Mouse (Mus musculus) forebrain, embryonic 14.5 days (tissue): ENCODE measurements around the gene Plin2. TPM values are rescaled to one million over a fixed set of nuclear protein-coding genes. Genes with fewer than 3 reads are reported as not detected.
"Not testable (repeated sequence)": the region's sequence is repeated elsewhere in the genome, so short reads cannot be mapped to it uniquely, and the experiment has no call there.

Experiments
- ATAC-seq: fragments of 200-750 bp; cut with Nextera tagmentation; 2 replicates; pipeline ENCODE4 v1.8.0; 2017; ENCODE audit warnings: mild to moderate bottlenecking, moderate library complexity
- DNase-seq: peaks from one replicate; pipeline ENCODE4 v3.0.0-alpha.2; 2015; ENCODE audit warnings: low spot score
- H3K27ac ChIP-seq: fragments of 300-500 bp; sonication (generic); 2 replicates; pipeline ENCODE4 v1.5.1; 2014; ENCODE audit warnings: low read depth, mild to moderate bottlenecking, control low read depth, low read length, moderate library complexity
- H3K27me3 ChIP-seq: fragments of 300-500 bp; sonication (generic); replicated peaks from 2 replicates; pipeline ENCODE4 v1.6.1; 2014; ENCODE audit warnings: low read length, control low read depth, mixed read lengths; ENCODE audit not compliant: control insufficient read depth, insufficient read depth
- H3K36me3 ChIP-seq: fragments of 300-500 bp; sonication (generic); 2 replicates; pipeline ENCODE4 v1.6.1; 2014; ENCODE audit warnings: low read length, control low read depth; ENCODE audit not compliant: control insufficient read depth, insufficient read depth
- H3K4me1 ChIP-seq: fragments of 300-500 bp; sonication (generic); 2 replicates; pipeline ENCODE4 v1.6.1; 2014; ENCODE audit warnings: antibody characterized with exemption, low read length, control low read depth; ENCODE audit not compliant: control insufficient read depth, insufficient read depth
- H3K4me2 ChIP-seq: fragments of 300-500 bp; sonication (generic); 2 replicates; pipeline ENCODE4 v1.6.1; 2014; ENCODE audit warnings: mild to moderate bottlenecking, control low read depth, low read length
- H3K4me3 ChIP-seq: fragments of 300-500 bp; sonication (generic); 2 replicates; pipeline ENCODE4 v1.5.1; 2014; ENCODE audit warnings: low read depth, low read length, control low read depth
- H3K9ac ChIP-seq: fragments of 300-500 bp; sonication (generic); 2 replicates; pipeline ENCODE4 v1.6.1; 2014; ENCODE audit warnings: mild to moderate bottlenecking, low read length, control low read depth, moderate library complexity
- H3K9me3 ChIP-seq: fragments of 300-500 bp; sonication (generic); replicated peaks from 2 replicates; pipeline ENCODE4 v1.6.1; 2016; ENCODE audit warnings: low read length, control low read depth, mixed read lengths; ENCODE audit not compliant: control insufficient read depth
- WGBS: fragments of 180-500 bp; shearing (Covaris S2); extraction: QIAGEN DNeasy Blood & Tissue Kit; methylation state at CpG from one replicate; pipeline ENCODE4 v1.1.7; 2014; 5-methylcytosine and 5-hydroxymethylcytosine counted together
- polyA plus RNA-seq: library from polyadenylated mRNA; unstranded; fragments of >200 nt; fragmentation: Nextera tagmentation; extraction: Ambion mirVana; gene quantifications from 2 replicates; pipeline ENCODE4 v1.2.1, GENCODE M21; 2014

Gene Plin2
- polyA plus RNA-seq, 1 experiment from 2014 or later = 58.5 TPM

- not testable (repeated sequence) for H3K4me2 ChIP-seq, H3K27ac ChIP-seq, H3K36me3 ChIP-seq, H3K4me1 ChIP-seq, H3K9ac ChIP-seq, DNase-seq, ATAC-seq, H3K27me3 ChIP-seq, H3K4me3 ChIP-seq, H3K9me3 ChIP-seq
Measured at GRCm38 (mm10) chr4:86674739-86675138, 4.9 kb upstream of the Plin2 start.

DNA sequence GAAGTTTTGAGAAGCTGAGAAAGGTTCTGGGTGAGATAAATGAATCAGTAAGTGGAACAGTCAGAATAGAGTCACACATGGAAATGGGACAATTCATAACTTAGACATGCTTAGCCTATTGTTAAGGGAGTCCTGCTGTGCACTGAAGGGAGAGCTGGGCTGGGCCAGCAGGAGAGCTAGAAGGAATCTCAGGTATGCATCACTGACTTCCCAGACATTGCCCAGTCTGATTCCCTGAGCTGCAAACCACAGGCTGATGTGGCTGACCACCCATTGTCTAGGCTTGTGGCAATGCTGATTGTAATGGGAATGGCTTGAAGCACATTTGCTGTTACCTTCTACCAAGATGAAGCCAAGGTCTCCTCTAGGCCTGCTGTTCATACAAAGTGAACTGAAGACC is 4.3 kb upstream of the Plin2 start:
- H3K4me1 ChIP-seq, H3K4me3 ChIP-seq, ATAC-seq, H3K36me3 ChIP-seq, H3K27me3 ChIP-seq, H3K4me2 ChIP-seq, H3K9me3 ChIP-seq, H3K9ac ChIP-seq, H3K27ac ChIP-seq, DNase-seq: not testable (repeated sequence)

DNA sequence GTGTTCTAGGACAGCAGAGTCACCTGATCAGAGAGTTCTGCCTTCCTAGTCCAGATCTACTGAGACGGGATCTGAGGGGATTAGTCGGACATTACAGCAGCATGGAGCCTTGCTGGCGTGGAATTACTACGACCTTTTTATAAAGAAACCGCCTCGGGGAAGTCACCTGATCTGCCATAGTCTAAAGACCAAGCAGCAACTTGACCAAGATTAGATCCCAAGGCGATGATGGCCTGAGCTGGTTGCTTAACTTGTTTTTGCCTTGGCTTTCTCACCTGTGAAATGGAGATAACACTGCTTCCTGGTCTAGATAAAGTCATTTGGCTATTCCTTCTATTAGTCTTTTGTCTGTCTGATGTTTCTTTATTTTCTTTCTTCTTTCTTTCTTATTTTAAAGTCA is 2.6 kb upstream of the Plin2 start:
- Histone ChIP-seq H3K4me3 (no peak overlapping the region), H3K36me3 (no peaks in the 10 kb centered on the region), H3K9me3 (no peaks in the 10 kb centered on the region), H3K27ac (no peak overlapping the region), H3K9ac (no peak overlapping the region), H3K27me3 (no peaks in the 10 kb centered on the region), H3K4me2 (no peak overlapping the region), H3K4me1 (peaks cover 8% of the 10 kb centered on the region; the same call in 1 of the 2 replicates)
- ATAC-seq (no peak), DNase-seq (no peak)
- WGBS = 77% methylated on average over 7 of the region's 7 CpGs

DNA sequence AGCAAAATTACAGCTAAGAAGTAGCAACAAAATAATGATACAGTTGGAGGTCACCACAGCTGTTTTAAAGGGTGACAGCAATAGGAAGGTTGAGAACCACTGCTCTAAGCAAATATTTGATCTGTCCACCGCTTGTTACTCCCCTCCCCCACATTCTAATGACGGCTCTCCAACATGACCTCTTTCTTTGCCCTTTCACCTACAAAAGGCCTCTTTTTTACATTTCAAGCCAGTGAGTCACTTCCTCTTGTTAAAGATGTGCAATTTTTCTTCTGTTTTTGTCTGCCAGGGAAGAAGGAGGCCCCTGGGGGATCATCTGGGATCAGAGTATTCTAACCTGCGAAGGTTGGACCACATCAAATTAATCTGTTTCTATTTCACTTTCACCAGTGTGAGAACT is 1.9 kb upstream of the Plin2 start:
- Histone ChIP-seq H3K4me3 (no peak overlapping the region), H3K4me2 (no peak overlapping the region), H3K9me3 (no peaks in the 10 kb centered on the region), H3K4me1 (peaks cover 8% of the 10 kb centered on the region; the same call in 1 of the 2 replicates), H3K27ac (no peak overlapping the region), H3K27me3 (no peaks in the 10 kb centered on the region), H3K9ac (no peak overlapping the region), H3K36me3 (no peaks in the 10 kb centered on the region)
- 78% methylated on average over 3 of the region's 3 CpGs for WGBS
- ATAC-seq = no peak
- no peak for DNase-seq

DNA sequence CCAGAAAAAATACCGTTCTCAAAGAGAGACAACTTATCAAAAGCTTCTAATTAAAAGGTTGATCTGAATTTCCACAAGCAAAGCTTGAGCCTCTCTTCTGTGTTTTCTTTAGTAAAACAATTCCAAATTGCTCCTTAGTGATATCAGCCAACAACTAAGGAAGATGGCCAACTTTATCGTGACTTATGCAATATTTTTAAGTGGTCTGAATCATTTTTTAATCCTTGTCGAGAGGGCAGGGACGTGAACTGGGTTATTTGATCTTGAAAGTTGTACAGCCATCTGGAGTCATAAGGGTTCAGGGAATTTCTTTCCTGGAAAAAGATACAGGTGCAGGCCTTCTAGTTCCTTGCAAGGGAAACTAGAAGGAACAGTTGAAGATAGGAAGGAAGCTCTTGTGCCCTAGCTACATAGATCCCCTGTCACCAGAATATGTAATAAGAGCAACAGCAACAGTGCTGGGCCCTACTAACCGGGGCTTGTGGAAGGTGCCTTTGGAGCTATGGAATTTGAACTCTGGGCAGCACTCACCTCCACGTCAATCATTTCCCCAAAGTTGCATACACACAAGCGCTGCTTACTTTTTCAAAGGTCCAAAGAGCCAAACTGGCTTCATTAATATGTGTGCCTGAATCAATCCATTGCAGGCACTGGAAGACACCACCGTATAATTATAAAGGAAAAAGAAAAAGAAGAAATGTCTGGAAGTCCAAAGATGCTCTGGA is 884 bp upstream of the Plin2 start:
- no peak for ATAC-seq
- Histone ChIP-seq H3K4me2 (0 out of 2 replicates have a peak overlapping the region, but pooled peaks have one; percentile 71), H3K9me3 (no peaks in the 10 kb centered on the region), H3K4me1 (peaks cover 8% of the 10 kb centered on the region; the same call in 1 of the 2 replicates), H3K4me3 (no peak overlapping the region), H3K27me3 (no peaks in the 10 kb centered on the region), H3K27ac (no peak overlapping the region), H3K36me3 (no peaks in the 10 kb centered on the region), H3K9ac (no peak overlapping the region)
- 80% methylated on average over 8 of the region's 8 CpGs for WGBS
- DNase-seq = no peak

- Histone ChIP-seq H3K4me3 (peak overlapping the region; percentile 54), H3K4me2 (peak overlapping the region; percentile 71), H3K9ac (peak overlapping the region; percentile 73)
- H3K27ac ChIP-seq, H3K4me1 ChIP-seq, H3K36me3 ChIP-seq, H3K27me3 ChIP-seq, DNase-seq, H3K9me3 ChIP-seq: not testable (repeated sequence)
- ATAC-seq = peak; percentile 67
- 23% methylated on average over 5 of the region's 6 CpGs for WGBS
Measured at GRCm38 (mm10) chr4:86669241-86669753, 563 bp downstream of the Plin2 start.

GRCm38 (mm10) chr4:86668290-86669000 is 1.4 kb downstream of the Plin2 start:
- no peaks in the 10 kb centered on the region for H3K27me3 ChIP-seq
- no peaks in the 10 kb centered on the region for H3K9me3 ChIP-seq
- WGBS = 96% methylated on average over 14 of the region's 14 CpGs
- no peaks in the 10 kb centered on the region; the same call in 1 of the 2 replicates for H3K36me3 ChIP-seq
- H3K27ac ChIP-seq = no peak overlapping the region
- no peak overlapping the region for H3K9ac ChIP-seq
- no peak for DNase-seq
- peaks cover 8% of the 10 kb centered on the region; the same call in 1 of the 2 replicates for H3K4me1 ChIP-seq
- peak overlapping the region; percentile 71 for H3K4me2 ChIP-seq
- H3K4me3 ChIP-seq = no peak overlapping the region; the same call in 1 of the 2 replicates
- ATAC-seq = no peak

DNA sequence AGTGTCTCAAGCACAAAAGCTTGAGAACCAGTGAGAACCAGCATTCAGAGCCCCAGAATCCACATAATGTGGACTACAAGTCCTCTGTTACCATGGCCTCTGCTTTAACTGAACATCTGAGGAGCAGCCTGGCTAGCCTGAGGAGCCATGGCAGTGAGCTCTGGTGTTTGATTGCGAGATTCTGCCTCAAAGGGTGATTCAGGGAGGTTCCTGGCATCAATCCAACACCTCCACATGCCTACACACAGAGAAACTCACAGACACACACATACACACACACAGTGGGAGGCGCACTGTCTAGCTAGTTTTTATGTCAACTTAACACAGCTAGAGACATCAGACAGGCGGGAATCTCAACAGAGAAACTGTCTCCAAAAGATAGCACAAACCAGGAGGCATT is 4.3 kb downstream of the Plin2 start:
- Histone ChIP-seq H3K27ac (no peak overlapping the region), H3K4me3 (no peak overlapping the region), H3K9me3 (no peaks in the 10 kb centered on the region), H3K9ac (no peak overlapping the region), H3K4me1 (peaks cover 8% of the 10 kb centered on the region; the same call in 1 of the 2 replicates), H3K27me3 (no peaks in the 10 kb centered on the region), H3K36me3 (peaks cover 5% of the 10 kb centered on the region), H3K4me2 (no peak overlapping the region)
- no peak for DNase-seq
- WGBS = 71% methylated on average over 3 of the region's 3 CpGs
- no peak for ATAC-seq

GRCm38 (mm10) chr4:86663919-86664318 is 5.9 kb downstream of the Plin2 start:
- peaks cover 3% of the 10 kb centered on the region; the same call in 1 of the 2 replicates for H3K4me1 ChIP-seq
- peaks cover 17% of the 10 kb centered on the region for H3K36me3 ChIP-seq
- DNase-seq = no peak
- WGBS = 80% methylated on average over 4 of the region's 4 CpGs
- no peaks in the 10 kb centered on the region for H3K9me3 ChIP-seq
- no peak overlapping the region for H3K4me2 ChIP-seq
- H3K9ac ChIP-seq = no peak overlapping the region
- no peak for ATAC-seq
- no peaks in the 10 kb centered on the region for H3K27me3 ChIP-seq
- no peak overlapping the region for H3K27ac ChIP-seq
- no peak overlapping the region for H3K4me3 ChIP-seq
